10 mouse cellular contexts compared by ENCODE assay signal in genomic region chr6:107556996-107557395, GRCm38 (mm10). TPM values are rescaled to one million over a fixed set of nuclear protein-coding genes. Genes with fewer than 3 reads are reported as not detected.
A peak's percentile ranks its signal among the peaks of the same experiment; 100 is the strongest.
DNase-seq lines count a peak whose midpoint lies in the region; ATAC-seq lines count a peak whose summit lies in the region.
"Had no signal": no experiment of that assay in that cellular context is flagged by ENCODE, and none has a peak within 500 bp of the region (broad histone marks: within the 10 kb centered on the region; RNA-seq: fewer than 3 reads in every experiment).

No protein-coding gene starts in this region.

- H3K27me3 ChIP-seq in forebrain, embryonic 12.5 days, result no peaks in the 10 kb centered on the region
- H3K27me3 ChIP-seq in midbrain, embryonic 12.5 days, result no peaks in the 10 kb centered on the region
- no peaks in the 10 kb centered on the region for H3K27me3 ChIP-seq in embryonic facial prominence, embryonic 10.5 days (replicated peaks; ENCODE audit: low read depth, poor library complexity, severe bottlenecking)
- H3K27me3 ChIP-seq: limb, embryonic 13.5 days; stomach, embryonic 15.5 days had no signal

- H3K4me2 ChIP-seq in forebrain, embryonic 12.5 days, result no peak overlapping the region
- no peak overlapping the region for H3K4me2 ChIP-seq in midbrain, embryonic 12.5 days (replicated peaks)
- H3K4me2 ChIP-seq: limb, embryonic 13.5 days; stomach, embryonic 15.5 days had no signal

- peaks cover 11% of the 10 kb centered on the region for H3K4me1 ChIP-seq in forebrain, embryonic 12.5 days
- peaks cover 12% of the 10 kb centered on the region; the same call in 1 of the 2 replicates for H3K4me1 ChIP-seq in midbrain, embryonic 12.5 days
- no peaks in the 10 kb centered on the region for H3K4me1 ChIP-seq in embryonic facial prominence, embryonic 10.5 days
- H3K4me1 ChIP-seq: stomach, embryonic 15.5 days had no signal

- H3K9me3 ChIP-seq in forebrain, embryonic 12.5 days, result no peaks in the 10 kb centered on the region
- no peaks in the 10 kb centered on the region for H3K9me3 ChIP-seq in midbrain, embryonic 12.5 days
- H3K9me3 ChIP-seq in embryonic facial prominence, embryonic 10.5 days, result no peaks in the 10 kb centered on the region
- H3K9me3 ChIP-seq: stomach, embryonic 15.5 days had no signal

- WGBS in forebrain, embryonic 12.5 days, result 61% methylated on average over 3 of the region's 3 CpGs
- whole genome bisulfite sequencing in midbrain, embryonic 12.5 days, result 76% methylated on average over 3 of the region's 3 CpGs
- WGBS in embryonic facial prominence, embryonic 10.5 days, result 75% methylated on average over 3 of the region's 3 CpGs

- H3K27ac ChIP-seq in forebrain, embryonic 12.5 days, result no peak overlapping the region
- H3K27ac ChIP-seq in midbrain, embryonic 12.5 days (replicated peaks), result no peak overlapping the region
- H3K27ac ChIP-seq in embryonic facial prominence, embryonic 10.5 days (replicated peaks), result no peak overlapping the region
- H3K27ac ChIP-seq: limb, embryonic 13.5 days; stomach, embryonic 15.5 days had no signal

- H3K4me3 ChIP-seq in forebrain, embryonic 12.5 days (replicated peaks), result no peak overlapping the region
- no peak overlapping the region for H3K4me3 ChIP-seq in midbrain, embryonic 12.5 days
- H3K4me3 ChIP-seq in embryonic facial prominence, embryonic 10.5 days, result no peak overlapping the region
- H3K4me3 ChIP-seq: limb, embryonic 13.5 days; stomach, embryonic 15.5 days had no signal

- H3K36me3 ChIP-seq in forebrain, embryonic 12.5 days (replicated peaks), result peaks cover 16% of the 10 kb centered on the region
- H3K36me3 ChIP-seq in midbrain, embryonic 12.5 days, result peaks cover 11% of the 10 kb centered on the region
- no peaks in the 10 kb centered on the region for H3K36me3 ChIP-seq in embryonic facial prominence, embryonic 10.5 days (replicated peaks)
- H3K36me3 ChIP-seq: limb, embryonic 13.5 days; stomach, embryonic 15.5 days had no signal

- no peak overlapping the region for H3K9ac ChIP-seq in forebrain, embryonic 12.5 days
- no peak overlapping the region for H3K9ac ChIP-seq in midbrain, embryonic 12.5 days (replicated peaks)
- H3K9ac ChIP-seq: limb, embryonic 13.5 days; stomach, embryonic 15.5 days had no signal

- 0 out of 2 replicates have a peak, but pooled peaks have one; percentile 34 for ATAC-seq in forebrain, embryonic 12.5 days (ENCODE audit: low FRiP score)
- ATAC-seq in midbrain, embryonic 12.5 days (ENCODE audit: low FRiP score, low read depth), result peak; percentile 51; the same call in 1 of the 2 replicates
- ATAC-seq in erythroblast, adult 5-6 weeks (replicated peaks; ENCODE audit: low FRiP score, poor library complexity, severe bottlenecking), result no peak

- DNase-seq in embryo, embryonic 10 days (ENCODE audit: low spot score), result peak; percentile 15
- no peak for DNase-seq in embryo, embryonic 9.5 days (ENCODE audit: extremely low spot score)
- DNase-seq in adrenal gland, postnatal 14 days, result peak; percentile 33
- DNase-seq in urinary bladder, postnatal 36 days (ENCODE audit: low spot score in 2 of 2), result no peak
- DNase-seq in embryonic facial prominence, embryonic 10.5 days (ENCODE audit: low spot score), result no peak

RNA-seq across cellular contexts. Expression of gene Lrrn1, which starts 27.4 kb away (rescaled TPM):
- 28.8 and 29.1 TPM in 2 replicates for total RNA-seq in adrenal gland, postnatal 14 days (2021)
- 123 and 130 TPM in 2 replicates for polyA plus RNA-seq in forebrain, embryonic 12.5 days (2016; fragmentation: Nextera tagmentation; extraction: Ambion mirVana)
- polyA plus RNA-seq in midbrain, embryonic 12.5 days (2016; fragmentation: Nextera tagmentation; extraction: Ambion mirVana), result 94.2 and 97.5 TPM in 2 replicates
- not detected in 2 replicates for total RNA-seq in erythroblast, adult 5-6 weeks (2015; ENCODE audit: low replicate concordance)
- total RNA-seq in erythroblast, adult 5-6 weeks (2017; ENCODE audit: low replicate concordance), result 0.17 TPM in 1 of 2 replicates, not detected in the other
- polyA plus RNA-seq in embryonic facial prominence, embryonic 10.5 days (2016; fragmentation: Nextera tagmentation; extraction: Ambion mirVana), result 27.4 and 41.5 TPM in 2 replicates

Comparison
In these comparisons a context has a peak if more than half of its experiments do, and no peak if none do; other contexts are left out.
1. DNase-seq: peak in embryo, embryonic 10 days (single experiment) and adrenal gland, postnatal 14 days (single experiment); none in embryo, embryonic 9.5 days (single experiment), urinary bladder, postnatal 36 days (0 of 2) and embryonic facial prominence, embryonic 10.5 days (single experiment).